Mouse (Mus musculus) spleen, adult 2 months (tissue): Measurements from ENCODE around the gene Ttc27.

Source experiments
- CTCF ChIP-seq: fragments of 200-500 bp; IDR thresholded peaks from 2 replicates; pipeline ENCODE4 v1.5.1; 2011; ENCODE audit warnings: mild to moderate bottlenecking, inconsistent platforms; ENCODE audit not compliant: insufficient read depth, insufficient read length, insufficient replicate concordance; ENCODE audit errors: extremely low read depth
- POLR2A ChIP-seq: fragments of 200-500 bp; IDR thresholded peaks from 2 replicates; pipeline ENCODE4 v1.6.1; 2011; ENCODE audit warnings: low read depth, low read length, inconsistent platforms

DNA sequence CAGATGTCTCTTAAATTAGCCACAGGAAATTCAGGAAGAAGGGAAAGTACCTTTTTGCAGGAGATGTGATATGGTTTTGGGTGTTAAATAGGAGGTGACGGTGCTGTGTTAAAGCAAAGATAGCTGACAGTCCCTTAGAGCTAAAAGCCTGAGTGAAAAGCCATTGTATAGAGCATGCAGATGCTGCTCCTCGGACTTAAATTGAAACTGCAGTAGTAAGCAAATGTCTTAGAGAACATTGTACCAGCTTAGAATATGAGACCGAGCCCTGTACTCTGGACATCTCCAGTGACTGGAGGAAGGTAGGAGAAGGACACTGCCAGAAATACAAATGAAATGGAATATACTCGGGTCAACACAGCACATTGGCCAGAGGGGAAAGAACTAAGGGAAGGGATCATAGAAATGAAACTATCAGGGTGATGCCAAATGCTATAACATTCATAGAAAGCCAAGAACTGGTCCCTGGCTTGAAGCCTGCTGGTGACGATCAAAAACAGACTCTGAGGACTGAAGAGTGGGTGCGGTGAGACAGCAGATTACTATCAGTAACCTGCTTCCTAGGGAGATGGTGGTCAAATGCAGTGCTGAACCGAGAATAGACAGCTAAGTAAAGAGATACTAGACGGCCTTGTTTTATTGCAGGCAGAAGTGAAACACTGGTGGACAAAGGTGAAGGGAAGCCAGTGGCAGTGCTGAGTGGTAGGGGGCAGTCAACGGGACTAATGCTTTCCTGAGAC lies 90.1 kb downstream of the Ttc27 start:
- TF ChIP-seq POLR2A (no peak), CTCF (no peak)
